Mouse (Mus musculus) splenic B cell, adult 2 months (primary cell): ENCODE results near the gene Tshr.
A peak's percentile ranks its signal among the peaks of the same experiment; 100 is the strongest.
"Not testable (repeated sequence)": the region's sequence is repeated elsewhere in the genome, so short reads cannot be mapped to it uniquely, and the experiment has no call there.

Experiments used
- DNase-seq: peaks from one replicate; pipeline ENCODE4 v3.0.0-alpha.2; 2011; ENCODE audit warnings: low read depth, low spot score
- H3K27me3 ChIP-seq: 2 replicates; pipeline ENCODE4 v1.6.1; 2012; ENCODE audit warnings: mild to moderate bottlenecking, low read length, moderate library complexity, mixed read lengths; ENCODE audit not compliant: control insufficient read depth, poor library complexity, insufficient read depth, severe bottlenecking
- H3K36me3 ChIP-seq: 2 replicates; pipeline ENCODE4 v1.6.1; 2012; ENCODE audit warnings: mild to moderate bottlenecking, low read length, moderate library complexity, mixed read lengths; ENCODE audit not compliant: control insufficient read depth, poor library complexity, insufficient read depth, severe bottlenecking

The Tshr gene

GRCm38 (mm10) chr12:91384281-91385017 lies at the start of gene Tshr, which contains the start of gene Cep128:
Gene Tshr, plus strand, starts transcription at chr12:91384563.
Gene Cep128, minus strand, starts transcription at chr12:91384409.
- DNase-seq, result peak; percentile 94
- Histone ChIP-seq H3K36me3 (peaks cover 4% of the 10 kb centered on the region), H3K27me3 (no peaks in the 10 kb centered on the region)

- H3K27me3 ChIP-seq, H3K36me3 ChIP-seq, DNase-seq: not testable (repeated sequence)
Measured at GRCm38 (mm10) chr12:91338656-91339055, 45.7 kb upstream of the Tshr start.

- H3K27me3 ChIP-seq, result no peaks in the 10 kb centered on the region
- no peaks in the 10 kb centered on the region; the same call in 1 of the 2 replicates for H3K36me3 ChIP-seq
- DNase-seq, result no peak
Measured at GRCm38 (mm10) chr12:91353783-91354182, 30.6 kb upstream of the Tshr start.

- Histone ChIP-seq H3K27me3 (no peaks in the 10 kb centered on the region), H3K36me3 (no peaks in the 10 kb centered on the region)
- DNase-seq, result peak; percentile 4
Measured at GRCm38 (mm10) chr12:91369173-91369572, 15.2 kb upstream of the Tshr start.

- peaks cover 4% of the 10 kb centered on the region for H3K36me3 ChIP-seq
- no peaks in the 10 kb centered on the region for H3K27me3 ChIP-seq
- DNase-seq, result peak; percentile 20
Measured at GRCm38 (mm10) chr12:91383516-91384264, 673 bp upstream of the Tshr start.

- peak; percentile 54 for DNase-seq
- Histone ChIP-seq H3K36me3 (no peaks in the 10 kb centered on the region), H3K27me3 (0 out of 2 replicates have a peak, but pooled peaks cover 1% of the 10 kb centered on the region)
Measured at GRCm38 (mm10) chr12:91400232-91401048, 16.1 kb downstream of the Tshr start.

GRCm38 (mm10) chr12:91401049-91401352 lies 16.6 kb downstream of the Tshr start:
- H3K27me3 ChIP-seq, result 0 out of 2 replicates have a peak, but pooled peaks cover 1% of the 10 kb centered on the region
- no peaks in the 10 kb centered on the region for H3K36me3 ChIP-seq
- no peak for DNase-seq

GRCm38 (mm10) chr12:91410306-91410705 lies 25.9 kb downstream of the Tshr start:
- H3K27me3 ChIP-seq, result no peaks in the 10 kb centered on the region
- no peaks in the 10 kb centered on the region for H3K36me3 ChIP-seq
- no peak for DNase-seq

GRCm38 (mm10) chr12:91412461-91413182 lies 28.3 kb downstream of the Tshr start:
- DNase-seq, result no peak
- Histone ChIP-seq H3K36me3 (no peaks in the 10 kb centered on the region), H3K27me3 (no peaks in the 10 kb centered on the region)

GRCm38 (mm10) chr12:91415112-91415511 lies 30.7 kb downstream of the Tshr start:
- no peak for DNase-seq
- Histone ChIP-seq H3K36me3 (no peaks in the 10 kb centered on the region), H3K27me3 (no peaks in the 10 kb centered on the region)

GRCm38 (mm10) chr12:91416828-91417227 lies 32.5 kb downstream of the Tshr start:
- H3K27me3 ChIP-seq, result no peaks in the 10 kb centered on the region
- DNase-seq, result no peak
- H3K36me3 ChIP-seq, result no peaks in the 10 kb centered on the region

- peak; percentile 49 for DNase-seq
- no peaks in the 10 kb centered on the region for H3K36me3 ChIP-seq
- H3K27me3 ChIP-seq, result no peaks in the 10 kb centered on the region
Measured at GRCm38 (mm10) chr12:91418791-91419190, 34.4 kb downstream of the Tshr start.

GRCm38 (mm10) chr12:91421272-91421671 lies 36.9 kb downstream of the Tshr start:
- no peaks in the 10 kb centered on the region for H3K36me3 ChIP-seq
- no peak for DNase-seq
- no peaks in the 10 kb centered on the region for H3K27me3 ChIP-seq

- no peaks in the 10 kb centered on the region for H3K27me3 ChIP-seq
- peak; percentile 54 for DNase-seq
- no peaks in the 10 kb centered on the region for H3K36me3 ChIP-seq
Measured at GRCm38 (mm10) chr12:91423125-91423820, 38.9 kb downstream of the Tshr start.
